Mouse (Mus musculus) embryo, embryonic 9.5 days (tissue): ENCODE measurements around the gene Sestd1.
A peak's percentile ranks its signal among the peaks of the same experiment; 100 is the strongest.

Source experiments
- DNase-seq: peaks from one replicate; pipeline ENCODE4 v3.0.0-alpha.2; 2017; ENCODE audit errors: extremely low spot score

The Sestd1 gene

DNA sequence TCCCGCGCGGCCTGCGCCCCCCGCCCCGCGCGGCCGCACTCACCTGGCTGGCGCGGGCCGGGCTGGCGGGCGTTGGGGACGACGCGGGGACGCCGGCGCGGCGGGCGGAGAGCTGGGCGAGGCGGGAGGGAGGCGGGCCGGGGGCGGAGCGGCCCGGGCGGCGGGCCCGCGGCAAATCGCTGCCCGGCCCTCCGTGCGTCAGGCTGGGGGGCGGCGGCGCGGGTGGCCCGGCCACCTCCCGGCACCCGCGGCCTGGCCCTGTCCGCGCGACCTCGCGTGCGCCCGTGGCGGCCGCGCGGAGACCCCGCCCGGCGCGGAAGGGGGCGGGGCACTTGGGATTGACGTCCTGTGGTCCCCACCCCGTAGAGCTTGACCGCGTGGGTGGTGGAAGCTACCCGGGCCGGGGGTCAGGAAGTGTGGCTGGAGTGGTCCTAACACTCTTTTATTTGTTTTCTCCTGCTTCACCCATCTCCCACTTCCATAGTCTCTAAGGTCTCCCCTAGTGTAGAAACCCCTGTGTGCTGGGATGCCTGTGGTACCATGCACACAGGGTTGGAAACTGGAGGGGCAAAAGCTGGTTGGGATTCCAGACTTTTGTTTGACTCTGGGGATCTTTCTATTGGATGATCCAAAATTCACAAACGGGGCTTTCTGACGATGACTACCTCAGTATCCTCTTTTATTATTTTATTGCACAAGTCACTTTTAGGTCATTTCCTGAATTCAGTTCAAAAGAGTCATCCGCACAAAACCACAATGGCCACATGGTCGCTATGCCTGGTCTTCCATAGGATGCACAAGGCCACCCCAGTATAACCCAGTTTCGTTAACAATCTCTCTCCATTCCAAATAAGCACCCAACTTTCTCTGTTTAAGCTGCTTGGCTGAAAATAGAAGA, at the start of gene Sestd1:
Gene Sestd1, minus strand, starts transcription at position 81 of the 898 bp plus-strand sequence.
- DNase-seq = peak; percentile 80

DNA sequence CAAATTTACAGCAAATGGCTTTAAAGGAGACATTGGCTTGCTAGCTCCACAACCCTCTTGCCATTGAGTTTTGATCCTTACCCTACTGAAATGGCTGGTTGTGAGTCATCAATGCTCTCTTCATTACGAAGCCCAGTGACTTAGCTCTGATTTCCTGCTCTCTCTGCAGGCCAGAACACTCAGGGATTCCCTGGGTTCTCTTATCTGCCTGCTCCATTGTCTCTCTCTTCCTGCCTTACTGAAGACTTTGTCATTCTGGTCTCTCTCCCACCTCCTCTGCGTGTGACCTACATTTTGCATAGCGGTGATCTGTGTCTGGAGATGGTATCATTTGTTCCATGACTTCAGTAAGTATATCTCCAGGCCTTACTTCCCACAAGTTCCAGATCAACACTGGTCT, 46.9 kb upstream of the Sestd1 start:
- no peak for DNase-seq

DNA sequence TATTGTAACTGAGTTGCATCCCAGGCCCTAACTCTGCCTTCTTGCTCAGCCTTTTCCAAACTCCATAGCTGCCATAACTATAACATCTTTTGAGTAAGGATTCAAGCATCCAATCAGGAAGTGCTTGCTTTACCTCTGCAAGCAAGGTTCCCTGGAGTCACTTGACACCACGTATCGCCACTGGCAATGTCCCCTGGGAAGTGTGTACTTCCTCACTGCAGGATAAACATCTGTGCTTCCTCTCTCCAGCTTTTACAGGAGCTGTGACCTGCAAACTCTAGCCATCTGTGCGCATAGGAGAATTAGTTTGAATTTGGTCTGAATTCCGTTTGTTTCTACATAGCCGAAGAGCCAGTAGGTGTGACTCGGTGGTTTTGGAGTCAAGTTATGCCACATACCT, 43.3 kb upstream of the Sestd1 start:
- peak; percentile 27 for DNase-seq

DNA sequence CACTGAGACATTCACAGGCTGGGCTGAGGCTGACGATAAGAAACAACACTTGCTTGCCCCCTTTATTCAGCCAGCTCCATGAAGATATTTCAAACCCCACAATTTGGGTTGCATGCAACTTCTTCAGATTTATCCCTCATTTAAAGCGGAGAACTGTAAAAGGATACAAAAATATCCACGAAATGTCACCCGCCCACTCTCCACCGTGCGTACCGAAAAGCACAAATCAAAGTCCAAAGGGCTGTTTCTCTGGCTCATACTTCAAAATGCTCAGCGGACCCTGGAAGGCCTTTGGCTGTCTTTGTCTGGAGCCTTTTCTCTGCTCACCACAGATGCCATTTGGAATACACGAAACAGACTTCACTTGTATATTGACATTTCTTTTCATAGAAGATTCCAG, 42.8 kb upstream of the Sestd1 start:
- DNase-seq = no peak

DNA sequence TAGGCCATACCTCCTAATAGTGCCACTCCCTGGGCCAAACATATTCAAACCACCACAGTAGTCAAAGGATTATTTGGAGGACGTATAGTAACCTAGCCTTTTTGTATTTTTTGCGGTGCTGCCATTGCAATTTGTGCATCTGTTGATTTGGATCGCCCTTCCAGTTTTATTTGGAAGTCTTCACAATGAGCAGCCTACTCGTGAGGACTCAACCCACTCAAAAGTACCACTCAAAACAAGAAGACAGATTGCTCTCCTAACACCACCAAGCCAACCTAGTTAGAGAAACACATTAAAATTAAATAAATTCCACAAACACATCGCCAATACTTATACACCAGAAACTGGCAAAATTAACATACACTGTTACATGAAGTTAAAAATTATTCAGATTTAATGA, 38.8 kb upstream of the Sestd1 start:
- no peak for DNase-seq

DNA sequence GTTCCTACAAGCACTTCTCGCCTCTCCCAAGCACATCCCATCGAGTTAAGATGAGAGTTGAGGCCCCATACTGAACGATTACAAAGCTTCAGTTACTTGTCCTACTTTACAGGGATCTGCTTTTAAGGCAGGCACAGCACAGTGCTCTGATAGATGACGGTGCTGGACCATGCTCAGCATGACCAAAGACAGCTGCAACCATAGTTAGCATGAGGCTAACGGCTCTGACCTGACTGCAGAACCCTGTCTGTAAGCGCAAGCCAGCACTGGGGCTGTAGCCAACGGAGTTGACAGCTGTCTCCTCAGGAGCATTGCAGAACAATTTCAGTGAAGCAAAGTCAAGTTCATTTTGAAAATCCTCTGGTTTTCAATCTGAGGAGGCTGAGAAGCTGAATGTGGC, 36.6 kb upstream of the Sestd1 start:
- no peak for DNase-seq

DNA sequence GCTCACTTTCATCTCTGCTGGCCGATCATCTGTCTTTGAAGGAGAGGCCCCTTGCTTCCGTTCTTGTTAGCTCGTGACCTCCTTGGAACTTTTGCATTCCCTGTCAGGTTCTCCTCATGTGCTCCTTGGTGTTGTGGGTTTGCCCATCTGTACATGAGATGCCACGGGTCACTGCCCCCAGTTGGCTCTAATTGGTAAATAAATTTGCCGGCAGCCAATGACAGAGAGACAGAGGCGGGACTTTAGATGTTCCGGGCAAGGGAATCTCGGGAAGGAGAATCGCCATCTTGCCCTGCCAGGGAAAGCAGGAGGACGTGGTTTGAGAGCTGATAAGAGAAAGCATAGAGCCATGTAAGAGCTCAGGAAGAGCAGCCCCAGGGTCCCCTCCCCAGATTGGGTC, 33.5 kb upstream of the Sestd1 start:
- DNase-seq = no peak

DNA sequence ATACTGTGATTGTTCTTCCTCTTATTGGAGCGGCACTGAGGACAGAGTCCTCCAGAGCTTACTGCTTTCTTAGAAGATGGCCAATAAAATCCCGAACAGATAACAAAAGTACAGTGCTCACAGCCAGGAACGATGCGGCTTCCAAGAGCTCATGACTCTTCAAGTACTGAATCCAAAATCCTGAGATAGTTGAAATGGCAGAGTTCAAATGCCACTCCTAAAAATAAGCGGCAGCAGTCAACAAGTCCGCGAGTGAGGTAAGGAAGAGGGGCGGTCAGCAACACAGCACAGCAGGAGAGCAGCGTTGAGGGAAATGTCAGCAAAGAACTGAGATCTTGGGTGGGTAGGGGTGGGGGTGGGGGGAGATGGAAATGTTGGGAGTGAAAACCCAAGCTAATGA, 32.2 kb upstream of the Sestd1 start:
- no peak for DNase-seq

DNA sequence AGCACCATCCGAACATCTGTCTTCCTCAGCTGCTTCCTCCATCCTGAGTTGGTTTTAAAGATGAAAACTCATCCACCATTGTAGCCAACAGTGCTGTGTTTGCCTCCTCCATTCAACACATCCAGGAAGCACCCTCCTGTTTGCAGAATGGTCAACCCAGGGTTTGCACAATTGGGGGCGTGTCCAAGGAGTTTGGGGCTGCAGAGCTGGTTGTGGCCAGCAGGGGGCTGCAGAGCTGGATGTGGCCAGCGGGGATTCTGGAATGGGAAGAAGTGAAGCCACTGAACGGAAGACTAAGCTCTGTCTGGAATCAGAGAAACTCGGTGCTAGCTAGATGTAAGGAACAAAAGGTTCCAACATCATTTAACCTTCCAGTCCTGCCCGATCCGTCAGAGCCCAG, 28.9 kb upstream of the Sestd1 start:
- peak; percentile 60 for DNase-seq

DNA sequence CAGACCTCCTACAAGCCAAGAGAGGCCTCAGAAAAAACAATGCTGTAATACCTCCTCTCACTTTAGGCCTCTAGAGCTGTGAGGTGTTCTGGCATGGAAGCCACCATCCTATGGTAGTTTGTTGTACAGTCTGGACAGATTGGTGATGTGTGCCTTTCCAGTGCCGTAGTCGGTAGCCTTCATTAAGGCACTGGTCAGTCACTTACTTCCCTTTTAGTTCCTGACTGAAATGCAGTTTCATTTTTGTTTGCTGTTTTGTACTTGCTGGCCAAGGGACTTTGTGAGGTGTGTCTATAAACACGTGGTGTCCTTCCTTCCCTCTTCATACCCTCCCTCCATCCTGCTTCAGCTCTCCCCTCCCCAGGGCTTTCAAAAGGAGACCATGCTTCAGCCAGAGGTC, 24.1 kb upstream of the Sestd1 start:
- DNase-seq = no peak

DNA sequence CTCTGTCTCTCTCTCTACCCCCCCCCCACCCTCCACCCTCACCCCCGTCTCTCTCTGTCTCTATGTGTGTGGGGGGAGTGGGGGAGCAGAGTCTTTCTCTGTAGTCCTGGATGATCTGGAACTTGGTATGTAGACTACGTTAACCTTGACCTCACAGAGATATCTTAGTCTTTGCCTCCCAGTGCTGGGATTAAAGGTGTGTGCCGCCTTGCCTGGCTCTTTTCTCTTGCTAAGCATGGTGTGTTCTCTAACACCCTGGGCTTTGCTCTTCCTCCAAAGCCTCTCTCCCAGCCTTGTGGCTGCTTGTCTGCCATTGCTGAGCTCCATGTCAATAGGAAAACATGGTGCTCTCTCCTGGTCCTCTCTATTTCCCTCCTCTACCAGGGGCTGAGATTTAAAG, 23.3 kb upstream of the Sestd1 start:
- no peak for DNase-seq

DNA sequence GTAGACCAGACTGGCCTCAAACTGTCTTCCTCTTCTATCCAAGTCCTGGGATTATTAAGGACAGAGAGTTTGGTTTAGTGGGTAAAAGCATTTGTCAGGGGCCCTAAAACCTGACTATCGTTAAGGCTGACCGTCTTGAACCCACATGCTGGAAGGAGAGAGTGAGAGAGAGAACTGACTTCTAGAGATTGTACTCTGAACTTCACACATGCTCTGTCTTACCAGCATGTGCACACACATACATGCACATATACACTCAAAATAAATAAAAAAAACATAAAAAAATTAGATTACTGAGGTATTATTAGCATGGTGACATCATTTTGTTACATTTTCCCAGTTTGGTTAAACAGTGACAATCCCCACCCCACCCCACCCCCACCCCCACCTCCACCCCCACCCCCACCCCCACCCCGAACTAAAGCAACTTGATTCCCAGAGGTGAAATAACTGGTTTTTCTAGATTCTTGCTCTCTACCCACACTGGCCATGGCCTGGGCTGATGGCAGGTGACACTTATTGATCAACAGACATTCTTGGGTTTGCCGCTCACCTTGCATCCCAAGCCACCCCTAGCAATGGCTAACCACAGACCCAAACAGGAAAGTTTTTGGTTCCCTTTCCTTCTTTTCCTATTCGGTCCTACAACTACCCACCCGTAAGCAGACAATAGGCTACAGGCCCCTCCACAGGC, 22.4 kb upstream of the Sestd1 start:
- DNase-seq = no peak

DNA sequence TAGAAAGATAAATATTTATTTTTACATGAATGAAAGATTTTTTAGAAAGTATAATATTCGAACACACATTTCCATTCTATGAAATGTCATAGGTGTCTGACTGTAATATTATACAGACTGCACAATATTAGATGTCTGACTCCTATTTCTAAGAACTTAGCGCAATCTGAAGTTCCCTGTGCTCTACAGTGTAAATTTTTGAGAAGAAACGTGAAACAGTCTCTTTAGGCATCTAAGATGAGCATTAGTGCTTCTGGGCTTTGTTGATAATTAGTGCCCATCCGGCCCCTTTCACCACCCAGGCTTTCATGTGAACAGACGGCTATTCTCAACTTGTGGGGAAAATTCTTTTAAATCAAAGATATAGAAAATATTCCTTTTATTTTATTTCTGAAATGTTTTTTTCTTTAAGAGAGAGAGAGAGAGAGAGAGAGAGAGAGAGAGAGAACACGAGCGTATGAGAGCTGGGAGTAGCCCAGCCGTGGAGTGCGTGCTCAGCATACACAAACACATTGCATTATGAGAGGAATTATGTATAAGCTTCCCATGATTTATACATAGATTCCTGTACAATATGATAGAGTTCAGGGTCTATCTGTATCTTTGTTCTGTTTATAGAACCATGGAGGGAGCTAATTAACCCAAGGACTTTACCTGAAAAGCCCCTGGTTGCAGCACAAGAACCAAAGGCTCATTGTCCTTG, 21.4 kb upstream of the Sestd1 start:
- no peak for DNase-seq

DNA sequence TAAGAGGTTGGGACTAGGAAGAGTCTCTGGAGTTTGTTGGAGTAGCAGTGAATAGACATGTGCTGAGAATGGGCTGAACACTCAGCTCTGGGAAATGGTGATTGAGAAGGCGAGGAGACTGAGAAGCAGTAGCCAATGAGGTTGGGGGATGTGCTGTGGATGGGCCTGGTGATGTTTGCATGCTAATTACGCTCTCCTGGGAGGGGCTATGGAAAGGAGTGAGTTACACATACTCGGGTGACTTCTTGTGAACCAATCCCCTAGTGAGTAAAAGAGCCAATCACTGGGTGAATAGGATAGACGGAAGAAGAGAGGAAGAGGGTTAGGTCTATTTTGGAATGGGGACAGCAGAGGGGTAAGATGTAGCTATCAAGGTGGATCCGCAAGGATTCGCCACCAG, 9.3 kb upstream of the Sestd1 start:
- DNase-seq = no peak

DNA sequence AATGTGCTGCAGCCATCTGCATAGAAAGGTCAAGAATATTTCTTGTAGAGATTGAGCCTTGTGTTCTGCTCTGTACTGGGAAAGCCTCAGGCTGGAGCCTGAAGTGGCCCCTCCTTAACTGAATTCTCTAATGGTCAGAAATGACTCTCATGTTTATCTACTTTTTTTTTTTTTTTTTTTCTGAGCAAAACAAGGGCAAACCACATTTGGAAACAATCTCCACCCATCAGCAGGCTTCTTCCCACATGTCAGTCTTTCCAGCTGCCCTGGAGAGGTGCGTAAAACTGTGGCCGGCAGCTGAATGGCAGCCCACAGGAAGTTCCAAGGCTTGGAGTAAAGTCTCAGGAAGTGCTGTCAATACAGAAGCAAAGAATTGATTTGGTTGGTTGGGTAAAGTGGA, 6.4 kb upstream of the Sestd1 start:
- no peak for DNase-seq

DNA sequence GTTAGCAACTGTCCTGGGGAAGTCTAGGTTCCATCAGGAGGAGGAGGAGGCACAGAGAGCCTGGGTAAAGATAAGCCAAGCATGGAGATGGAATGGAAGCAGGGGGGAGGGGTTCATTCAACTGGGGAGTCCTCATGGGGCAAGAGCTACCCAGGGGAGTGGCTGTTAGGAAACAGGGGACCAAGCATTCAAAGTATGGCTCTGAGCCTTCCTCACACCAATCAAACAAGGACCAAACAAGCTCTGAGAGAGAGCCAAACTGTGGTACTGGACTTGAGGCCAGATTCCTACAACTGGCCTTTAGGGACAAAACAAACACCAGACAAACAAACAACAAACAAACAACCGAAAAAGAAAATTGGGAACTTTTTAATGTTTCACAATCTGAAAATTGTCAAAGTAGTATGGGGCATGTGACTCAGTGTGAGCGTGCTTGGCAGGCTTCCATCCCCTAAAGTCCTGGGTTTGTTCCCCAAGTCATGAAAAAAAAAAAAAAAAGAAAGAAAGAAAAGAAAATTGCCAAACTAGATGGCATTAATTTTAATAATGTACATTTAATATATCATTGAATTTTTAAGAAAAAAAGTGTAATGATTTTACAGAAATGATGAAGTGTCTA, 4.0 kb upstream of the Sestd1 start:
- no peak for DNase-seq

DNA sequence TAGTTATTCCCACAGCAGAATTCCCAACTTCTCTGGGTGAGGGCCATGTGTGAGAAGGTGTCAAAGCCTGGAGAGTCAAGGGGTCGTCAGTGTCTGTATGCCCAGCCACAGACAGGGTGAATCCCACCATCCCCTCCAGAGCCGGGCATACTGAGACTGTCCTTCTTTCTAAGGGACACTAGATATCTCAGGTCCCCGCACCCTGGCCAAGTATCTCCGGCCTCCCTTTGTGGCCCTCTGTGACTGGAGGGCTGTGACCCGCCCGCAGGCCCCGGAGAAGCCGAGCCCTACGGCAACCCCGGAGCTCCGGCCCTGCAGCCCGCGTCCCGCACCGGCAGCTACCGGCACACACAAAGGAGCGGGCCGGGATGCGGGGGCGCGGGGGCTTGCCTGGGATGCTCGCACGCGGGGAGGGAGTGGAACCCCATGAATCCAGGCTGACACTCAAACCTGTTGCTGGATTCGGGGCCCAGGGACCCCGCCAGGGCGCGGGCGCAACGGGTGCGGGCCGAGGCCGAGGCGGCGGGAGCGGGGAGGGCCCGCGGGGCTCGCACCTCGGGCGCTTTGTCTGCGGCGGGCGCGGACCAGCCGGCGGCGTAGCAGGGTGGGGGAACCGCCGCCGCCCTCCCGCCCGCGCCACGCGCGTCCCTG, 406 bp downstream of the Sestd1 start:
- peak; percentile 61 for DNase-seq

DNA sequence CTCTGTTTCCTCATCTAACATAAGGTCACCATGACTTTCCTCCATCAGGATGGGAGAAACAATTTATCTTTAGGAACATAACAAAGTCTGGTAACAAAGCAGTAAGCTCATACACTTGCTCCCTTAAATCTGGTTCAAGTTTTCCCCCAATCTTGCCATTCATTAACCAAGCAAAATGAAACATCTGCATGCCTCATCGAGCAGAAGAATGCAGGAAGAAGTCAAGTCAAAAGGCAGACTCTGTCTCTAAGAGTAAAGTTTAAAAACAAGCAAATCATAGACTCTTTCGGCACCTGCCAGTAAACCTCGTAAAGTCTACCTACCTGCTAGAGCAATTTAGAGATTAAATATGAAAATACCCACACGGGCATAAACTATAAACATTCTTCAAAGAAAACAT, 3.1 kb downstream of the Sestd1 start:
- no peak for DNase-seq

DNA sequence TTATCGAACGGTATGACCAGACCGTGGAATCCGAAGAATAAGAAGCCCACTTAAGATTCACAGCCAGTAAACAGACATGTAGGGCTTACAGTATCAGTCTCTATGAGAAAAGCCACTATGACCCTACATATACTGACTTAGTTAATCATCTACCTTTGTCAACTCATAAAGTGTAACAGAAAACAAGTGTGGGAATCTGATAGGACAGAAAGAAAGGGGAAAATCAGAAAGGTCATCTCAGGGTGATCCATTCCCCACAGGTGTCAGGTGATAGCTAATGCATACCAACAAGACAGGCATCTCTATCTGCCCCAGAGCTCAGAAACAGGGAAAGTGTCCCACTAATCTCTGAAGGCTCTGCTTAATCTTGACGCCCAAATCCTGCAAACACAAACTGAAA, 4.5 kb downstream of the Sestd1 start:
- no peak for DNase-seq

DNA sequence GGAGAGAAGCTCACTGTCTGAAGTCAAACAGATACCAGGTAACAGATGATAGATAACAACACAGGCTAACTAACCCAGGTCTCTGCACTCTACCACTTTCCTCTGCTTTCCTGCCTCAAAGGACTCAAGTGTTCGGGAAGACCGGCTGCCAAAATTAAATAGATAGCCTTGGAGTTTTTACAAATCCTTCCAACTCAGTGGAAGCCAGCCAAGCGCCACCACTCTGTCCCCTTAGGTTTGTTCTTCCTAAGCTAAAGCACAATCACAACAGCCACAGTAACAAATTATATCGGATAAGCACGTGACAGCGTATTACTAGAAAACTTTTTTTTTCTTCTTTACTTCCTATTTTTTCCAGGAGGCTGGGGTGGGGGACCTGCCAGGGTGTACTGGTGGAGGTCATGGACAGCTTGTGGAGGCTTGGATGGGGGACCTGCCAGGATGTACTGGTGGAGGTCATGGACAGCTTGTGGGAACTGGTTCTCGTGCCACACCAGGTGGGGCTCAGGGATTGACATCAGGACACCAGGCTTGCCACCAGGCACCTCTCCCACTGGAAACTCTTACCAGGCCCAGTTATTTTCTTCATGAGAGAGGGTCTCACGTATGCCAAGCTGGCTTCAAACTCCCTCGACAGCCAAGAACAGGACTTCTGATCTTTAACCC, 5.3 kb downstream of the Sestd1 start:
- DNase-seq = no peak

DNA sequence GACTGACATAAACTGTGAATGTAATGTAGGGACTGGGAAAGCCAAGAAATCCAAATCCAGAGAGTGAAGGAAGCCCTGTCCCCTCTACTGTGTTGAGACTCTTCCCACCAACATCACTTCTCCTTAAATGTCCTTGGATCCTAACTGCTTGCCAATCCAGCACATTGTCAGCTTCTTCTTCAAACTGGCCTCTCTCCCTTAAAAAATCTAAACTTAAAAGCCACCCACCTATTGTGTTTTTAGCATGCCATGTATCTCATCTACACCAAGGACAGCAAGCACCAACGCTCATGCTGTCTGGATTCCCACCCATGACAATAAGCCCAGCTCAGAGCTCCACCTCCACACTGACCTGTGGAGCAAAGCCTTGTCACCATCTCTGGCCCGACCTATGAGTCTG, 7.4 kb downstream of the Sestd1 start:
- DNase-seq = no peak
